Mouse (Mus musculus) lung, embryonic 14.5 days (tissue): Measurements from ENCODE around the gene Vwa5b1. TPM values are rescaled to one million over a fixed set of nuclear protein-coding genes. Genes with fewer than 3 reads are reported as not detected.

Experiments used
- ATAC-seq: fragments of 200-750 bp; cut with Nextera tagmentation; 2 replicates; pipeline ENCODE4 v1.8.0; 2017; ENCODE audit warnings: mild to moderate bottlenecking, moderate TSS enrichment, moderate library complexity; ENCODE audit not compliant: insufficient read depth
- DNase-seq: peaks from one replicate; pipeline ENCODE4 v3.0.0-alpha.2; 2015
- H3K27ac ChIP-seq: fragments of 300-500 bp; sonication (generic); 2 replicates; pipeline ENCODE4 v1.5.1; 2014; ENCODE audit warnings: low read depth, mild to moderate bottlenecking, moderate library complexity
- H3K27me3 ChIP-seq: fragments of 300-500 bp; sonication (generic); 2 replicates; pipeline ENCODE4 v1.6.1; 2014; ENCODE audit warnings: low read length, control low read depth; ENCODE audit not compliant: insufficient read depth
- H3K36me3 ChIP-seq: fragments of 300-500 bp; sonication (generic); 2 replicates; pipeline ENCODE4 v1.6.1; 2014; ENCODE audit warnings: control low read depth; ENCODE audit not compliant: insufficient read depth
- H3K4me1 ChIP-seq: fragments of 300-500 bp; sonication (generic); 2 replicates; pipeline ENCODE4 v1.6.1; 2014; ENCODE audit warnings: antibody characterized with exemption, control low read depth; ENCODE audit not compliant: insufficient read depth
- H3K4me2 ChIP-seq: fragments of 300-500 bp; sonication (generic); 2 replicates; pipeline ENCODE4 v1.6.1; 2014; ENCODE audit warnings: mild to moderate bottlenecking
- H3K4me3 ChIP-seq: fragments of 300-500 bp; sonication (generic); 2 replicates; pipeline ENCODE4 v1.5.1; 2014; ENCODE audit warnings: low read depth, low read length
- H3K9ac ChIP-seq: fragments of 300-500 bp; sonication (generic); 2 replicates; pipeline ENCODE4 v1.6.1; 2014
- H3K9me3 ChIP-seq: fragments of 300-500 bp; sonication (generic); 2 replicates; pipeline ENCODE4 v1.6.1; 2016; ENCODE audit warnings: low read depth, low read length, control low read depth
- CTCF ChIP-seq: IDR thresholded peaks from 2 replicates; pipeline ENCODE4 v1.5.1; 2016; ENCODE audit warnings: antibody characterized with exemption, low read depth
- WGBS: fragments of 180-500 bp; shearing (Covaris S2); extraction: QIAGEN DNeasy Blood & Tissue Kit; methylation state at CpG from one replicate; pipeline ENCODE4 v1.1.7; 2014; 5-methylcytosine and 5-hydroxymethylcytosine counted together
- polyA plus RNA-seq: library from polyadenylated mRNA; unstranded; fragments of >200 nt; fragmentation: Nextera tagmentation; extraction: Ambion mirVana; gene quantifications from 2 replicates; pipeline ENCODE4 v1.2.1, GENCODE M21; 2014

Vwa5b1 gene
- polyA plus RNA-seq, 1 experiment from 2014 or later: 0.11 TPM

DNA sequence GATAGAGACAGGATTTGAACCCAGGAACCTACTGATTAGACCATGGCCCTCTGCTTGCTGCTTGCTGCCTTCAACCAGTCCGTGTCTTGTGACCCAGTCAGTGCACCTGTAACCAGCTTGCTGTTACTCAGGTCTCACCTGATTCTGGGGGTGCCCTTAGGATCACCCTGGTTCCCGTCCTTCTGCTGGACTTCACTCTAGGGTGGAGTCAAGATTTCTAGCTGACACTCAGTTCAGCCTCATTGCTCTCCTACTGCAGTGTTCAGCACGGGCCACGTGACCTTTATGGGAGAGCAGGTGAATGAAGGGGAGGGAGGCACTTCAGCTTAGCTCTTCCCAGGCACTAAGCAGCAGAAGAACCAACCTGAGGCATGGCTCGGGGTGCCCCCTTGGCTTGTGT is 7.4 kb downstream of the Vwa5b1 start:
- WGBS: 50% methylated on average over 5 of the region's 5 CpGs
- no peak for DNase-seq

DNA sequence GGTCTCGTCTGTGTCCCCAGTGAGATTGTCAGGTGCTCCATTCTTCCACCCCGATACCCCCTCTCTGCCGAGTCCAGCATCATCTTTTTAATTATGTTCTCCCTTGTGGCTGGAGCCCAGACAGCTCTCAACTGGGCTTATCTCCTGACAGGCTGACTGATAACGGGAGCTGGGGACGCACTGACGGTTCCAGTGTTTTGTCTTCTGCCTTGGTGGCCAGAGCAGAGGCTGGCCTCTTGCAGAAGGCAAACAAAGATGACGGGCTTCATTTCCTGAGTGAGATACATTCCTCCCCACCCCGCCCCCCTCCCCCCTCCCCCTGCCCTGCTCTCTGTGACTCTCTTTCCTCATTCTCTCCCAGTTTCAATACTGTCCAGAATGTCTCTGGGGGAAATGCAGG is 21.2 kb downstream of the Vwa5b1 start:
- DNase-seq: peak; percentile 56
- under 1% methylated on average over 8 of the region's 8 CpGs for WGBS

More for the DNA sequence above, 7.4 kb downstream of the Vwa5b1 start:
- Histone ChIP-seq H3K36me3 (no peaks in the 10 kb centered on the region), H3K9me3 (no peaks in the 10 kb centered on the region), H3K27me3 (no peaks in the 10 kb centered on the region), H3K4me1 (no peaks in the 10 kb centered on the region), H3K4me3 (no peak overlapping the region), H3K27ac (no peak overlapping the region), H3K9ac (no peak overlapping the region), H3K4me2 (no peak overlapping the region)
- ATAC-seq: no peak
- TF ChIP-seq CTCF: no peak

DNA sequence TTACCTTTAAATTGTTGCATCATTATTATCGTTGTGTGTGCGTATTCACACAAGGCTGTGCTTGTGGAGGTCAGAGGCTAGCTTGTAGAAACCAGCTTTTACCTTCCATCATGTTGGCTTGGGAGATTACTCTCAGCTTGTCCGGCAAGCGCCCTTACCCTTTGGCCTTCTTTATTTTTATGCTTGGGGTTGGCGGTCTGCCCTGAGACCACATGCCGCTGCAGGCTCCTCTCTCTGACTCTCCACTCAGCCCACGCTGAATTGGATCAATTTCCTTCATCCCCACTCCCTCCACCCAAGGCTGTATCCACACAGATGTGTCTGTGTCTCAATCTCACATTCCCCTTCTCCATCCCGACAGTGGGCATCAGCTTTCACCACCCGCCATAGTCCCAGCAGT is 33.8 kb downstream of the Vwa5b1 start:
- H3K9me3 ChIP-seq: no peaks in the 10 kb centered on the region
- no peak overlapping the region for H3K4me3 ChIP-seq
- no peaks in the 10 kb centered on the region for H3K27me3 ChIP-seq
- no peak overlapping the region for H3K9ac ChIP-seq
- no peak overlapping the region for H3K4me2 ChIP-seq
- no peak for ATAC-seq
- H3K36me3 ChIP-seq: no peaks in the 10 kb centered on the region
- TF ChIP-seq CTCF: no peak
- 49% methylated on average over 9 of the region's 9 CpGs for WGBS
- no peak overlapping the region for H3K27ac ChIP-seq
- no peak for DNase-seq
- no peaks in the 10 kb centered on the region for H3K4me1 ChIP-seq

More for the DNA sequence above, 21.2 kb downstream of the Vwa5b1 start:
- Histone ChIP-seq H3K4me3 (no peak overlapping the region), H3K9me3 (no peaks in the 10 kb centered on the region), H3K9ac (no peak overlapping the region), H3K4me1 (no peaks in the 10 kb centered on the region), H3K4me2 (no peak overlapping the region), H3K27ac (no peak overlapping the region), H3K27me3 (no peaks in the 10 kb centered on the region), H3K36me3 (no peaks in the 10 kb centered on the region)
- TF ChIP-seq CTCF: no peak
- peak; percentile 31; the same call in 1 of the 2 replicates for ATAC-seq

GRCm38 (mm10) chr4:138597904-138598347 is 37.8 kb downstream of the Vwa5b1 start:
- DNase-seq (peak; percentile 74), ATAC-seq (no peak)
- H3K27ac ChIP-seq: no peak overlapping the region
- WGBS: 12% methylated on average over 7 of the region's 7 CpGs
- TF ChIP-seq CTCF: no peak
- no peaks in the 10 kb centered on the region for H3K27me3 ChIP-seq
- H3K9me3 ChIP-seq: no peaks in the 10 kb centered on the region
- H3K4me1 ChIP-seq: no peaks in the 10 kb centered on the region
- no peak overlapping the region for H3K4me2 ChIP-seq
- H3K4me3 ChIP-seq: no peak overlapping the region
- H3K9ac ChIP-seq: no peak overlapping the region
- no peaks in the 10 kb centered on the region for H3K36me3 ChIP-seq

- Histone ChIP-seq H3K9ac (no peak overlapping the region), H3K4me3 (no peak overlapping the region), H3K27ac (no peak overlapping the region), H3K36me3 (no peaks in the 10 kb centered on the region), H3K4me2 (no peak overlapping the region), H3K4me1 (no peaks in the 10 kb centered on the region), H3K27me3 (no peaks in the 10 kb centered on the region), H3K9me3 (no peaks in the 10 kb centered on the region)
- WGBS: 51% methylated on average over 12 of the region's 12 CpGs
- ATAC-seq: no peak
- TF ChIP-seq CTCF: no peak
- peak; percentile 60 for DNase-seq
Observed at GRCm38 (mm10) chr4:138596391-138597130, 39.1 kb downstream of the Vwa5b1 start.

- H3K4me2 ChIP-seq: no peak overlapping the region
- ATAC-seq: no peak
- no peak overlapping the region for H3K9ac ChIP-seq
- no peak for DNase-seq
- no peaks in the 10 kb centered on the region for H3K9me3 ChIP-seq
- H3K27ac ChIP-seq: no peak overlapping the region
- no peaks in the 10 kb centered on the region for H3K27me3 ChIP-seq
- no peaks in the 10 kb centered on the region for H3K36me3 ChIP-seq
- no peak for TF ChIP-seq CTCF
- H3K4me3 ChIP-seq: no peak overlapping the region
- H3K4me1 ChIP-seq: no peaks in the 10 kb centered on the region
Observed at GRCm38 (mm10) chr4:138584946-138585345, 50.7 kb downstream of the Vwa5b1 start.

- ATAC-seq (no peak), DNase-seq (peak; percentile 28)
- WGBS: 41% methylated on average over 4 of the region's 4 CpGs
- Histone ChIP-seq H3K9me3 (no peaks in the 10 kb centered on the region), H3K27me3 (no peaks in the 10 kb centered on the region), H3K4me3 (no peak overlapping the region), H3K4me2 (no peak overlapping the region), H3K9ac (no peak overlapping the region), H3K27ac (no peak overlapping the region), H3K4me1 (no peaks in the 10 kb centered on the region), H3K36me3 (no peaks in the 10 kb centered on the region)
- TF ChIP-seq CTCF: no peak
Observed at GRCm38 (mm10) chr4:138582446-138582845, 53.2 kb downstream of the Vwa5b1 start.
